Mouse (Mus musculus) limb, embryonic 14.5 days (tissue): ENCODE measurements around the gene Blcap. TPM values are rescaled to one million over a fixed set of nuclear protein-coding genes. Genes with fewer than 3 reads are reported as not detected.
A peak's percentile ranks its signal among the peaks of the same experiment; 100 is the strongest.

Experiments used
- ATAC-seq: fragments of 200-750 bp; cut with Nextera tagmentation; 2 replicates; pipeline ENCODE4 v1.8.0; 2017; ENCODE audit warnings: low read depth, moderate number of reproducible peaks, moderate TSS enrichment; ENCODE audit not compliant: low FRiP score
- DNase-seq: peaks from one replicate; pipeline ENCODE4 v3.0.0-alpha.2; 2015; ENCODE audit warnings: low spot score
- H3K27ac ChIP-seq: fragments of 300-500 bp; sonication (generic); replicated peaks from 2 replicates; pipeline ENCODE4 v1.5.1; 2014; ENCODE audit warnings: low read depth, mild to moderate bottlenecking, low read length, moderate library complexity, mixed read lengths
- H3K27me3 ChIP-seq: fragments of 300-500 bp; sonication (generic); 2 replicates; pipeline ENCODE4 v1.6.1; 2014; ENCODE audit warnings: low read length, mixed read lengths; ENCODE audit not compliant: control insufficient read depth, insufficient read depth
- H3K36me3 ChIP-seq: fragments of 300-500 bp; sonication (generic); 2 replicates; pipeline ENCODE4 v1.6.1; 2014; ENCODE audit warnings: mild to moderate bottlenecking, low read length, moderate library complexity, mixed read lengths; ENCODE audit not compliant: control insufficient read depth, insufficient read depth
- H3K4me1 ChIP-seq: fragments of 300-500 bp; sonication (generic); 2 replicates; pipeline ENCODE4 v1.6.1; 2014; ENCODE audit warnings: antibody characterized with exemption, low read length, mixed read lengths; ENCODE audit not compliant: control insufficient read depth, insufficient read depth
- H3K4me2 ChIP-seq: fragments of 300-500 bp; sonication (generic); replicated peaks from 2 replicates; pipeline ENCODE4 v1.6.1; 2014; ENCODE audit warnings: low read depth, mild to moderate bottlenecking, low read length, moderate library complexity; ENCODE audit not compliant: severe bottlenecking
- H3K4me3 ChIP-seq: fragments of 300-500 bp; sonication (generic); replicated peaks from 2 replicates; pipeline ENCODE4 v1.5.1; 2014; ENCODE audit warnings: low read length
- H3K9ac ChIP-seq: fragments of 300-500 bp; sonication (generic); 2 replicates; pipeline ENCODE4 v1.6.1; 2014; ENCODE audit warnings: mild to moderate bottlenecking, low read depth, low read length, moderate library complexity; ENCODE audit not compliant: severe bottlenecking
- H3K9me3 ChIP-seq: fragments of 300-500 bp; sonication (generic); 2 replicates; pipeline ENCODE4 v1.6.1; 2016; ENCODE audit warnings: low read length; ENCODE audit not compliant: control insufficient read depth
- POLR2A ChIP-seq: fragments of 200-500 bp; IDR thresholded peaks from 2 replicates; pipeline ENCODE4 v1.8.0; 2012; ENCODE audit warnings: inconsistent platforms, mild to moderate bottlenecking, moderate library complexity, borderline replicate concordance; ENCODE audit not compliant: insufficient read depth, insufficient read length; ENCODE audit errors: extremely low read depth
- WGBS: fragments of 180-500 bp; shearing (Covaris S2); extraction: QIAGEN DNeasy Blood & Tissue Kit; methylation state at CpG from one replicate; pipeline ENCODE4 v1.1.7; 2014; 5-methylcytosine and 5-hydroxymethylcytosine counted together
- polyA plus RNA-seq, 2 experiments: library from polyadenylated mRNA; depleted of rRNA in 1 of 2; stranded (reverse) in 1 of 2; unstranded in 1 of 2; fragments of >200 nt; fragmentation: Nextera tagmentation in 1 of 2; extraction: Ambion mirVana in 1 of 2; gene quantifications; 2 replicates each; pipeline versions ENCODE4 v1.2.1 to v1.2.3; 2012 to 2014

The Blcap gene
- polyA plus RNA-seq, 2 experiments = 60.3 to 65.4 TPM

GRCm38 (mm10) chr2:157559858-157560257, 11.2 kb downstream of the Blcap start, which contains the start of gene Nnat:
TSS of gene Nnat (plus strand) at chr2:157560078.
- H3K9ac ChIP-seq = peak within 1 kb of the TSS; percentile 71
- H3K9me3 ChIP-seq = peaks cover 58% of the 10 kb centered on the region
- peak within 1 kb of the TSS; percentile 53 for H3K4me2 ChIP-seq
- 56% methylated on average over 26 of the region's 27 CpGs for WGBS
- peak; percentile 45 for ATAC-seq
- H3K4me1 ChIP-seq = peaks cover 24% of the 10 kb centered on the region
- peak within 1 kb of the TSS; percentile 65 for H3K27ac ChIP-seq
- DNase-seq = peak; percentile 63
- peak within 1 kb of the TSS; percentile 53 for H3K4me3 ChIP-seq
- H3K27me3 ChIP-seq = no peaks in the 10 kb centered on the region
- TF ChIP-seq POLR2A = peak; percentile 99
- peaks cover 38% of the 10 kb centered on the region for H3K36me3 ChIP-seq

DNA sequence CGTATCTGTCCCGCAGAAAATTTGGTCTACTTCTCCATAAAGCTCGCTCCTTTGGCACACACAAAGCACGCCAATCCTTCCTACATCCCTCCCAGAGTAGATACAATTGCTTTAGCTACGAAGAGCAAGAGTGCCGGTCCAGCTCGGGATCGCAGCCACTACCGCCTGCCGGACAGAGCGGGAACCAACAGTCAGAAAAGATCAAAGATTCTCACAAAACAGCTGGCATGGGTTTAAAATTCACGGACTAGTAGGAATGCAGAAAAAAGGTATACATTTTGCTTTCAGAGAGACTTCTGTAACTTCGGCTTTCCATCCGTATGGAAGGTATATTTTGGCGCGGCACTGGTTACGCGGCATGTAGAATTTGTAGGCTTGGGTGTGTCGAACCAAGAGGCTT, 11.6 kb downstream of the Blcap start:
- Histone ChIP-seq H3K36me3 (peaks cover 38% of the 10 kb centered on the region), H3K4me2 (peak overlapping the region; percentile 53), H3K9me3 (peaks cover 58% of the 10 kb centered on the region), H3K4me1 (peaks cover 24% of the 10 kb centered on the region), H3K27me3 (no peaks in the 10 kb centered on the region), H3K9ac (no peak overlapping the region), H3K27ac (0 out of 2 replicates have a peak overlapping the region, but pooled peaks have one; percentile 22), H3K4me3 (peak overlapping the region; percentile 53)
- WGBS = 56% methylated on average over 19 of the region's 19 CpGs
- DNase-seq (no peak), ATAC-seq (no peak)
- no peak for TF ChIP-seq POLR2A

- TF ChIP-seq POLR2A = no peak
- H3K27me3 ChIP-seq = no peaks in the 10 kb centered on the region
- peaks cover 29% of the 10 kb centered on the region for H3K4me1 ChIP-seq
- H3K36me3 ChIP-seq = peaks cover 32% of the 10 kb centered on the region
- H3K4me2 ChIP-seq = no peak overlapping the region
- no peak overlapping the region for H3K27ac ChIP-seq
- H3K9ac ChIP-seq = no peak overlapping the region
- ATAC-seq (no peak), DNase-seq (no peak)
- 62% methylated on average over 6 of the region's 6 CpGs for WGBS
- peaks cover 56% of the 10 kb centered on the region for H3K9me3 ChIP-seq
- H3K4me3 ChIP-seq = no peak overlapping the region
Observed at GRCm38 (mm10) chr2:157558520-157558919, 12.6 kb downstream of the Blcap start.

- TF ChIP-seq POLR2A = no peak
- H3K9me3 ChIP-seq = peaks cover 51% of the 10 kb centered on the region
- peaks cover 34% of the 10 kb centered on the region for H3K4me1 ChIP-seq
- H3K36me3 ChIP-seq = peaks cover 29% of the 10 kb centered on the region
- no peaks in the 10 kb centered on the region for H3K27me3 ChIP-seq
- DNase-seq (no peak), ATAC-seq (no peak)
- WGBS = 70% methylated on average over 9 of the region's 9 CpGs
- H3K4me2 ChIP-seq = no peak overlapping the region
- no peak overlapping the region for H3K9ac ChIP-seq
- no peak overlapping the region for H3K4me3 ChIP-seq
- no peak overlapping the region for H3K27ac ChIP-seq
Observed at GRCm38 (mm10) chr2:157558051-157558450, 13.0 kb downstream of the Blcap start.

GRCm38 (mm10) chr2:157556074-157556698, 14.9 kb downstream of the Blcap start:
- TF ChIP-seq POLR2A = no peak
- ATAC-seq (peak; percentile 81), DNase-seq (peak; percentile 82)
- peaks cover 35% of the 10 kb centered on the region for H3K9me3 ChIP-seq
- no peak overlapping the region for H3K9ac ChIP-seq
- H3K4me3 ChIP-seq = no peak overlapping the region
- H3K36me3 ChIP-seq = peaks cover 23% of the 10 kb centered on the region
- peaks cover 45% of the 10 kb centered on the region for H3K4me1 ChIP-seq
- H3K27ac ChIP-seq = peak overlapping the region; percentile 64
- H3K27me3 ChIP-seq = no peaks in the 10 kb centered on the region
- WGBS = 18% methylated on average over 5 of the region's 5 CpGs
- H3K4me2 ChIP-seq = peak overlapping the region; percentile 18; the same call in 1 of the 2 replicates
